Mouse (Mus musculus) urinary bladder, postnatal 10 days (tissue): Measurements from ENCODE around the gene Rgs12.
A peak's percentile ranks its signal among the peaks of the same experiment; 100 is the strongest.

Experiments used
- DNase-seq: peaks from one replicate; pipeline ENCODE4 v3.0.0; 2022; ENCODE audit warnings: low spot score

Gene Rgs12

GRCm38 (mm10) chr5:34981734-34982133 lies 32.5 kb downstream of the Rgs12 start:
- DNase-seq, result no peak

GRCm38 (mm10) chr5:34984933-34985332 lies 35.7 kb downstream of the Rgs12 start:
- no peak for DNase-seq

DNA sequence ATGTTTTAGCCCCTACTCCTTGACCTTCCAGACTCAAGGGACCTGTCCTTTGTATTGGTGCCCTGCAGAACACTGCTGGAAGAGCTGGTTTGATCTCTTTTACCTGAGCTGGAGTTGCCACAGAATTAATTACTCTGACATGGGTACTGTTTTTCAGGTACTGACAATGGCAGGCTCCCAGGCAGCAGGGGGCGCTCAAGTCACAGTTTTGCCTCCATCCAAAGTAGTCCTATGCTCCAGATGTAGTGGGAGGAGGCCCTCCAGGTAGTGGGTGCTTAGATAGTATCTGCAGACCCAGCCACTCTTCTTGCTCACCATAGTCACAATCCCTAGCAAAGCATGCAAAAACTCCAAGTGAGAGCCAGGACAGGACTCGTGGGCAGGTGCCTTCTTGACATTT lies 36.6 kb downstream of the Rgs12 start:
- DNase-seq, result peak; percentile 50

DNA sequence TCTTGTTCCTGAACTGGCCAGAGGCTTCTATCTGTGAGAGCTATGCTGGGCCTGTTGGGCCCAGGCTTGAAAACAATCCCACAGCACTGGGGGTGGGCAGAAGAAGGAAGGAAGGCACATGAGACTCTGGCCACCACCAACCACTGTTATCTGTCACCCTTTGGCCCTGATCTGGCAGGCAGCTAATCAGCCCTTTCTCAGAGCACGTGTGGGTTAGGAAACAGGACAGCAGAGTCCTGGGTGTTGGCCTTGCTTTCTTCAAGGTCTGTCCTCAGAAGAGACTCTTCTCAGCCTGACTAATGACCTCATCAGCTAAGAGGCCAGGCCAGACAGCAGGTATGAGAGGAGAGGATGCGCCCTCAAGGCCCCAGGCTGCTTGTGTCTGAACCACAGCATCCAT lies 38.2 kb downstream of the Rgs12 start:
- DNase-seq, result no peak

GRCm38 (mm10) chr5:34988690-34989089 lies 39.4 kb downstream of the Rgs12 start:
- DNase-seq, result no peak

- DNase-seq, result no peak
Measured at GRCm38 (mm10) chr5:34989321-34989772, 40.1 kb downstream of the Rgs12 start.

- no peak for DNase-seq
Measured at GRCm38 (mm10) chr5:34998754-34999153, 49.5 kb downstream of the Rgs12 start.

DNA sequence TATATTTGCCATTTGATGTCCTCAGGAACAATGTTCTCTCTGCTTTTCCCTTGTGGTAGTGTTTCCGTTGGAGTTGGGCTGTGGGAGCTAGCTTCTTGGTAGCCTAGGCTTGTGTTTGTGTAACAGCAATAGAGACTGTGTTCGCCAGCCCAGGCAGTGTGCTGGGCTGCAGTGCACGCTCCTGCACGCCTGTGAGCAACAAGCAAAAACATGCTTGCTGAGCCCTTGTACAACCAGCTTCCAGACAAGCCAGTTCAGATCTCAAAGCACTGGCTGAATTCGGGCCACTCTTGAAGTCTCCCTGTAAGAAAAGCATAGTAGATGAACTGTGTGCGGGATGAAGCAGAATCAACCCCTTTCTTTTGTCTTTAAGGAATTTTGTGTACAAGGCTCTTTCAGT lies 50.0 kb downstream of the Rgs12 start:
- DNase-seq, result no peak

DNA sequence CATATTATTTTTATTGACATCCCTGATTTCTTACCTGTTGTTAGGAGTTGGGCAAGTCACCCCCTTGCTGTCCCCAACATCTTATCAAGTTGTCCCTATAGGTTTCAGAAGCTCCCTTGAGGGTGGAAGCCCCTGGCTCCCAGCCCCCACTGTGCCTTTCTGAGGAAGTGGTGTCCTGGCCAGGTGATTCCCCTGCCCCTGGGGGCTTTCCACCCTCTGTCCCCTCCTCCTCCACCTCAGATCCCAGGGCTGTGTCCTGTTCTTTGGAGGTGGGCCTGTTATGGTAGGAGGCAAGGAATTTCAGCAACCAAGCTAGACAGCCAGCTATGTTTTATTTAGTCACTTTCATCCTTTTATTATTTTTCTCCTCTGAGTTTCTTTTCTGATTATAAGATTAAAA lies 51.1 kb downstream of the Rgs12 start:
- DNase-seq, result no peak

DNA sequence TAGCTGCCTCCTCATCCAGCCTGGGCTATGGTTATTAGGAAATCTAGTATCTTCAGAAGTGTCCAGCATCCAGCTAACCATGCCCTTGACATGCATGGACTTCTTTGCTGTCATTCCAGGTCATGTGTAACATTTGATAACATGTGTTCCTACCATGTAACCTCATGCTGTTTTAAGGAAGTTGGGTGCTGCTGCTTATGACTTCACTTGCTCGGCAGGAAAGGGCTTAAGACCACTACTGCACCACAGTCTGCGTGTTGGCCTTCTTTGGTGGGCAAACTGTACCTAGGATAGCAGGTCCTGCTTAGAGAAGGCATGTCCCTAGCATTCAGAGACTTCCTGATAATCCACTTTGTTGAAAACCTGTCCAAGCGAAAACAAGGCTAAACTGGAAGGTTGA lies 51.9 kb downstream of the Rgs12 start:
- no peak for DNase-seq

- no peak for DNase-seq
Measured at GRCm38 (mm10) chr5:35003611-35004162, 54.4 kb downstream of the Rgs12 start.

DNA sequence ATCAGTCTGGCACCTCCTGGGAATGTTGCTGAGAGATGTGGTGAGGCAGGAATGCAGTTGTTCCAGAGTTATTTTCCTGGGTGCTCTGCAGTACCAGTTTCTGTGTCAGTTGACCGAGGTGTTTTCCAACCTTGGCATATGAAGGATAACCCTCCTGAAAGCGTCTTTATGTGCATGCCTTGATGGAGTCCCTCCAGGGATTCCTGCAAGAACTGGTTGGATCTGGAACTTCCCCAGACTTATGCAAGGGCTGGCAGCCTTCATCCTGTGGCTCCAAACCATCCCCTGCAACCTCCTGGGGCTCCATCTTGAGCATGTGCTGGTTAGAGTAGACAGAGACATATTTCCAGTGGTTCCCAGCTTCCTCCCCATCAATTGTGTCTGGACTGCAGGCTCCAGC lies 55.5 kb downstream of the Rgs12 start:
- no peak for DNase-seq

DNA sequence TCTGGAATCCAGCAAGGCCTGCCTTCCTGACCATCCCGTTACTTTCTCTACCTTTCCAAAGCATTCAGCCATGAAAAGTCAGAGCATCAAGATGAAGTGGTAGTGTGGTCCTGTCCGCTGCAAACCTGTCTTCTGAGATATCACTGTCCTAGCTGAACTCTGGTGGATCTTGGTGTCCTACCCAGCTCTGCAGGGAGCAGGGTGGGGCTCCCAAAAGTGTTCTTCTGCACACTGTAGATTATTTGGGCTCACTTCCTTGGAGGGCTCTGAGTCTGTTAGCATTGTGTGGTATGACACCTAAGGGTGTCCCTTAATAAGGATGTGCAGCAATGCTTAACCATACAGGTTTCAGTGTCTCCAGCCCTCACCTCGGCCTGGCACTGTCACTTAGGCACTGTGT lies 56.4 kb downstream of the Rgs12 start:
- DNase-seq, result no peak

DNA sequence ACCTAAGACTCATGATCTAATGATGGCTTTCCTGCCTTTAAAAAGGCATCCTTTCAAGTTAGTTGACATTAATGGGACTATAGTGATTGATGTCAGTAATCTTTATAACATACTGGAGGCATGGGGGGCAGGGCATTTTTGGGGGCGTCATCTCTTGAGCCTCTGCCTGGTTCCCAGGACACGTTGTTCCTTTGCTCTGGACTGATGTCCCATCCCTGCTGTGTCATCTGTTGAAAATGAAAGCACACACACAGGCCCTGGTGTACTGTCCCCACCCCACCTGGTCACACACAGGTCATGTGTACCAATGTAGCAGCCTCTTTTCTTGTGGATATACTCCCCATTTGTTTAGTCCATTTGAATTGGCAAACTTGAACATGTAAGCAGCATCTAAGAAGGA lies 57.4 kb downstream of the Rgs12 start:
- no peak for DNase-seq

- DNase-seq, result no peak
Measured at GRCm38 (mm10) chr5:35009163-35009562, 59.9 kb downstream of the Rgs12 start.

GRCm38 (mm10) chr5:35010656-35011055 lies 61.4 kb downstream of the Rgs12 start:
- no peak for DNase-seq

GRCm38 (mm10) chr5:35011156-35011923 lies 62.1 kb downstream of the Rgs12 start:
- DNase-seq, result no peak

GRCm38 (mm10) chr5:35014036-35014435 lies 64.8 kb downstream of the Rgs12 start:
- DNase-seq, result no peak

- DNase-seq, result no peak
Measured at GRCm38 (mm10) chr5:35019673-35020300, 70.5 kb downstream of the Rgs12 start.

GRCm38 (mm10) chr5:35020410-35021241 lies 71.4 kb downstream of the Rgs12 start:
- DNase-seq, result no peak

DNA sequence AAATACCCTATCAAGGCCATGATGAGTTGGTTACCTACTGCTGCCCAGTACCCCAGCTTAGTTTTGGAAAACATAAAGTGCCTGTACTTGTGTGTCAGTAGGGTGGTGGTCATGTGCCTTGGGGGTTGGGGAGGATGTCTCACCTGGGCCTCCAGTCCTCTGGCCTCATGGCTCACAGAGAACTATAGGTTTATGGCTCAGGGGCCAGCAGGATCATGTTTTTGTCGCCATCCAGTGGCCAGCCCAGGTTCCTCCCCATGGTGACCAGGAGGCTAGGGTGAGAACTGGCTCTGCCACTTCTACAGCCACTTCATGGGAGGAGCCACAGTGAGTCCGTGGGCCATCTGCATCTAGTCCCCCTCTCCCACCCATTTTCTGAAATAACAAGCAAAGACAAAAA lies 75.7 kb downstream of the Rgs12 start:
- no peak for DNase-seq

DNA sequence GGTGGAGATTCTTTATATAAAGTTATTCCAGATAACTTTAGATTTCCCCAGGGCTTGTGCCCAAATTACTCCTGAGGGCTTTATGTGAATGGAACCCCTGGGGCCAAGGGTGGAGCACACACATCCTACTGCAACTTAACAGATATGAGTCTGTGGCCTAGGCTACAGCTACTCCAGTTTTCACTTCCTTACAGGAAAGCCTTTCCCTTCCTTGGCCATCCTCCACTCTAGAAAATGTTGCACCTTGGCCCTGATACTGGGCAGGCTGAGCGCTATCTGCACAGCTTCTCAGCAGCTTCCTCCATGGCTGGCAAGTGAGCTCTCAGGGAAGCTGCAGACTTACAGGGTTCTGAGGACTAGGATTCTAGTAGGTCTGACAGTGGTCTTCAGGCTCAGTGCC lies 80.1 kb downstream of the Rgs12 start:
- DNase-seq, result no peak

GRCm38 (mm10) chr5:35029755-35030154 lies 80.5 kb downstream of the Rgs12 start:
- DNase-seq, result no peak
